Mouse (Mus musculus): ENCODE data around the gene Utp15.

Gene Utp15

DNA sequence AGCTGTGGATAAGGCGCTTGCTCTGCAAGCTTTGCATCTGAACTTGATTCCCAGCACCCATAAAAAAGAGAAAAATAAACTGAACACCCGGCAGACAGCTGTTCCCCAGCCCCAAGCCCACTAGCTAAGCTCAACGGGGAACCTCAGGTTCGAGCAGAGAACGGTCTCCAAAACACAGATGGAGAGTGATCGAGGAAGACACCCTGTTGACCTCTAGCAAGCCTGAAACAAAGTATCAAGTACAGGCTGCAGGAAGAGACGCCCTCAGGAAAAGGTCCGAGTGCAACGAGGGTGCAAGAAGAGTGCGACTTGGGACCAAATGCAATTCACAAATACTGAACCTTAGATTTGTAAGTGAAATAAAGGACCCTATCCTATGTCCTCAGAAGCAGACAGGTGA lies 13.2 kb downstream of the Utp15 start:
- DNase-seq (ENCODE audit: low read depth) = no peak

DNA sequence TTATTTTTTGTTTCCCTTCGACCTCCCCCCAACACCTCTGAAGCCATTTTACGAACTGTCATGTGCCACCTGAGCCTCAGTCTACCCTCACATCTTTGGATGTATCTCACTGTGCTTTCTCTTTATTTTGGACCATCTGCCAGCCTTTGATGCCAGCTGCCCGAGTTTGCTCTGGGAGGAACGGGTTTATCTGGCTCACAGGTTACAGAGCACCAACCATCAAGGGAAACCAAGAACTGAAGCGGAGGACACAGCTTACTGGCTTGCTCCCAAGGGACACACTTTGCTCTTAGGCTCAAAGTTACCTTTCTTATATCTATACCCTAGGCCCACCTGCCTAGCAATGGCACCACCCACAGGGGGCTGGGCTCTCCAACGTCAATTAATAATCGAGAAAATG lies 17.5 kb downstream of the Utp15 start:
- DNase-seq (ENCODE audit: low read depth) = no peak

DNA sequence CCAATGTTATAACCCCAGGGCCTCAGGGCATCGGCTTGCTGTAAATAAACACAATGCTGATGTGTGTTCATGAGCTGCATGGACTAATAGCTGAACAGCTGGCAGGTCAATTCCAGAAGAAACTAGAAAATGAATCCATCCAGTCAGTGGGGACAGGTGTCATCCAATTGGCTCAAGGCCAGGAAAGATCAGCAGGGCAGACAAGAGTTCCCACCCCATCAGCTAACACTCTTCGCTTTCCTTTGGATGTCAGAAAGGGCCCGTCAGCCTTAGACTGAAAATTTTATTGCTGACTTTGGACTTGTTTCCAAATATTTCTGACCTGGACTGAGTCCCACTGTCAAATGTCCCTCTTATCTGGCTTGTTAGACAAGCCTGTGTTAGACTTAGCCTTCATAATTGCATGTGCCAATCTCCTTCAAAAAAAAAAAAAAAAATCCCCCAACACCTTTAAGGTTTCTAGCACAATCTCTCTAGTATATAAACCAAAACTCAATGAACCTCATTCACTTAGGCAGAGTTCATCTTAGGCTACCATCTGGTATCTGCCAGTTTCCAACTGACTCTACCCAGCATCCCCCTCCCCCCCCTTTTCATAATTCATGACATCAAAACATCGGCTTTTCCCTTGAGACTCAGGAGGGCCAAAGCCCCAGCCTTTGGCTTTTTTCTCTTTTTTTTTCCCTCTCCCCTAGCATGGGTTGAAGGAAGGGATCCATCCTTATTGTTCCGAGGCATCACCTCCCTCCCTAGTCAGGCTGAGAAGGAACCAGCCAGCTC lies 18.1 kb downstream of the Utp15 start:
- no peak for DNase-seq (ENCODE audit: low read depth)

- no peak for DNase-seq (ENCODE audit: low read depth)
Measured at GRCm38 (mm10) chr13:98241531-98242282, 21.1 kb downstream of the Utp15 start.

DNA sequence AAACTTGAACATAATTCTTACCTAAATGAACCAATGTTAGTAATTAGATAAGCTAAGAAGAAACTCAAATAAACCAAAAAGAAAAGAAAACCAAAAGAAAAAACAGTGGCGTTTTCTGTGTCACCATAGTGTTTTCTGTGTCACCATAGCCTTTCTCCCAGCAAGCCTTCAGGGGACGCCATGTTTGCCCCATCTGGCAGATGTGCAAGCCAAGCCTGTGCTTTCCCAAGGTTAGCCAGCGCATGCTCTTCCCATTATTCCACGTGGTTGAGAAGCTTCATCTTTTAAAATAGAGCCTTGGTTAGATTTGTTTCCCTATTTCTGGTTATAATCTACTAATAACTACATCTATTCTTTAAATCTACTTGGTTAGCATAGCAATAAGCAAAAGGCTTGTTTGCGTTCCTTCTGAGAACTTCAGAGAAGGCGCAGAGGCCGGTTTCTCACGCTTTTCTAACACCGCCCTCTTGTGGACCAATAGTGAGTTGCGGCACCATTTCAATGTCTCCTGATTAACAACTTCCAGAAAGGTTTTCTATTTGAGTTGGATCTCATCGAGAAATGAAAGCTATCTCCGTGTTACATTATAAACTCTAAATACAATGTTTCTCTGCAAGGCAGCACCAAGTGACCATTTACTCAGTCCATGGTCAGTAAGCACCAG lies 22.7 kb downstream of the Utp15 start:
- peak; percentile 79 for DNase-seq (ENCODE audit: low read depth)

DNA sequence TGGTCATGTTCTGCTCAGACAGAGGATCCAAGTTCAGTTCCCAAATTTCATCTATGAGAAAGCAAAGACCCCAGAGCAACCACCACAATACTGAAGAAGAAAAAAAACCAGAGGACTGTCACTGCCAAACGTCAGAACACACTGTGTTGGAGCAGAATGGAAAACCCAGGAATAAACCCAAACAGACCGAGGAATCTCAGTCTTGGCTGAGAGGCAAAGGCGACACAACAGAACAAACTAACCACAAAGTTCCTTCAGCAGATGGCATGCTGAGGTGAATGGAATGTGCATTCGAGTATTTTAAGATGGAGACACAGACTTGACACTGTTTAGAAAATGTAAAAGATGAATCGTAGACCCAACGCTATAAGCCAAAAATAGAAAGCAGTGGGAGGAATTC lies 27.4 kb downstream of the Utp15 start:
- no peak for DNase-seq (ENCODE audit: low read depth)

GRCm38 (mm10) chr13:98230511-98230910 lies 32.3 kb downstream of the Utp15 start:
- DNase-seq (ENCODE audit: low read depth) = no peak

GRCm38 (mm10) chr13:98226225-98226624 lies 36.6 kb downstream of the Utp15 start:
- no peak for DNase-seq (ENCODE audit: low read depth)

GRCm38 (mm10) chr13:98222848-98223247 lies 40.0 kb downstream of the Utp15 start:
- DNase-seq (ENCODE audit: low read depth) = no peak

DNA sequence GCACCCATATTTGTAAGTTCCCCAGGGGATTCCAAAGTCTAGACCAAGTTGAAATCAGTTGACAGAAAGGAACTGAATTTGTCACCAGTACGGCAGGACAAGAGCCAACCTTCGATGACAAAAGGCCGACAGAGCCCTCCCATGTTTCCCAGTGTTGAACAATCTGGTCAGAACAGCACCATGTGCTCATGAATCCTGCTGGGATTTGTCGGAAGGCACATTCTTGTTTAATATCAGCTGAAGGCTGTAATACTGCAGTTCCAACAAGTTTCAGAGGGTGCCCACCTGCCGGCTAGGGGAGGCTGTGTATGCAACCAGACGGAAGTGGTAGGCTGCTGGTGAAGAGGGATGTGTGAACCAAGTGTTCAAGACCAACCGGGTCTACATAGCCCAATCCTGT lies 52.7 kb downstream of the Utp15 start:
- DNase-seq (ENCODE audit: low read depth) = no peak

DNA sequence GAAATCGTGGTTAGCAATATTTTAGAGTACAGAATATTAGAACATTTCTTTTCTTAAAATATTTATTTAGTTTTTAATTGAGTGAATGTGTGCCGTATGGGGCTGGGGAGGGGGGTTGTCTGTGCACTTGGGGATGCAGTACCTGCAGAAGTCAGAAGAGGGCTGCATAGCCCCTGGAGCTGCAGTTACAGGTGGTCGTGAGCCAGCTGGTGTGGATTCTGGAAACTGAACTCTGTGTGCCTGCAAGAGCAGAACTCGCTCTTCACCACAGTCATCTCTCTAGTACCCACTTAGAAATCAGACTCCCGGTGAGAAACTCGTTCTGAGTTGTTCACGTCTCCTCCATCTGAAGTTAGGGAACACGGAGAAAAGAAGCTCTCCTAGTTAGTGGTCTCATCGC lies 54.0 kb downstream of the Utp15 start:
- no peak for DNase-seq (ENCODE audit: low read depth)

GRCm38 (mm10) chr13:98206546-98206870 lies 56.3 kb downstream of the Utp15 start:
- DNase-seq (ENCODE audit: low read depth) = no peak

- peak; percentile 34 for DNase-seq (ENCODE audit: low read depth)
Measured at GRCm38 (mm10) chr13:98205771-98206545, 56.9 kb downstream of the Utp15 start, which contains the start of gene Arhgef28. TSS of gene Arhgef28 (minus strand) at chr13:98206439.

GRCm38 (mm10) chr13:98205111-98205510 lies 57.7 kb downstream of the Utp15 start:
- no peak for DNase-seq (ENCODE audit: low read depth)

- no peak for DNase-seq (ENCODE audit: low read depth)
Measured at GRCm38 (mm10) chr13:98204371-98204770, 58.5 kb downstream of the Utp15 start.

DNA sequence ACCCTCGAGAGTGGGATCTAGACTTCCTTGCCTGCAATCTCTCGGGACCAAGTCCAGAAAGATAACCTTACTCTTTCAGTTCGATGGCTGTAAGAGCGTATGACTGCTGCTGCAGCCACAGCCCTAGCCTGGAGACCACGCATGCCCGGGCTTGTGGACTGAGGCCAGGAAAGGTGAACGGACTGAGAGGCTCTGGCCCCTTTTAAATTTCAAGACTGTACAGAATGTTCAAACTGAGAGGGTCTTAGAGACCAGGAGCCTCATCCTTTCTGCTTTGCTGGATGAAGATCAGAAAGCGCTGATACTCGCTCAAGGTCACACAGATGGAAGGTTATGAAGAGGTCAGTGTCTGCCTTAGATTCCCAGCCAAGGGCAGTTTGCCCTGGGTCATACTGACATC lies 61.4 kb downstream of the Utp15 start:
- no peak for DNase-seq (ENCODE audit: low read depth)
